Mouse (Mus musculus) gastrocnemius, adult 2 months (tissue): Measurements from ENCODE around the gene Fgfr2. TPM values are rescaled to one million over a fixed set of nuclear protein-coding genes. Genes with fewer than 3 reads are reported as not detected.

Experiments used
- DNase-seq: peaks from one replicate; pipeline ENCODE4 v3.0.0; 2022
- H3K27ac ChIP-seq: fragments of 200-600 bp; 2 replicates; pipeline ENCODE4 v1.8.1; 2022; ENCODE audit warnings: mild to moderate bottlenecking
- H3K4me3 ChIP-seq: fragments of 200-600 bp; 2 replicates; pipeline ENCODE4 v1.8.1; 2022; ENCODE audit warnings: mild to moderate bottlenecking, moderate library complexity
- CTCF ChIP-seq: fragments of 200-600 bp; IDR thresholded peaks from 2 replicates; pipeline ENCODE4 v1.8.1; 2022; ENCODE audit warnings: antibody characterized with exemption, mild to moderate bottlenecking, moderate library complexity
- intact Hi-C: fragments of 180-260 bp; cut with DNase I; formaldehyde crosslinking; loops from one replicate; pipeline ENCODE4 v1.15.1; 2025
- total RNA-seq, 2 experiments: library from RNA; stranded (reverse); gene quantifications; 2 replicates each; pipeline ENCODE4 v1.2.3; 2021

The Fgfr2 gene
- total RNA-seq, 2 experiments from 2014 or later, result 0.15 to 0.33 TPM

DNA sequence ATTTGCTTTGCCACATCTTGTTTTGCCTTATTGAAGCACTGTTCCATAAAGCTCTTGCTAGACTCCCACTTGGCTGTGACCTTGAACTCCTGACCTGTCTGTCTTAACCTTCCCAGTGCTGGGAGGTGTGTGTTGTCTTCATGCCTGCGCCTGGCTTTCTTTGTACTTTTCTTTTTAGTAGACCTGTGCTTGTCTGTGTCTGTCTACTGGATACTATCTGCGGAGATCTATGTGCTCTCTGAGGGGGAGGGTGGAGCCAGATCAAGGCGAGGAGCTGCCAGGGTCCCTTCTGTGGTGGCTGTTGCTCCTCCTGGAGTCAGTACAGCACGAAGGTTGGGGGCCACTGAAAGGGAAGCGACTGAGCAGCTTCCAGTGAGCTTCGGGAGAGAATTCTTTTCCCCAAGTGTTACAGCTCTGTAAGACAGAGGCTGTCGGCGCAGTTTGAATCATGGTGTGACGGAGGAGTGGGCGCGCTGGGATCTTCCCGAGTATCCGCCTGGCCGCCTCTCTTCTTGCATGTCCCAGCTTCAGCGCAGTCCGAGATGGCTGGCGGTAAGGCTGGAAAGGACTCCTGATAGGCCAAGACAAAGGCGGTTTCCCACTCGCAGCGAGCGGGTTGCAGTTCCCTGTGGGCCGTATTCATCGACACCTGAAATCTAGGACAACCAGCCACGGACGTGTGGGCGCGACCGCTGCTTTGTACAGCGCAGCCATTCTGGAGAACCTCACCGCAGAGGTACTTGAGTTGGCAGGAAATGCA lies 2356.6 kb downstream of the Fgfr2 start:
- H3K4me3 ChIP-seq, result no peak overlapping the region

GRCm38 (mm10) chr7:130764160-130764559 lies 2359.0 kb downstream of the Fgfr2 start:
- intact Hi-C loops, result loop anchor here (10.0 kb wide), 1 partner anchor 229 kb away; no protein-coding TSS in a partner anchor
- no peak for TF ChIP-seq CTCF
- no peak for DNase-seq

More for the DNA sequence above, 2356.6 kb downstream of the Fgfr2 start:
- intact Hi-C loops, result loop anchor here (10.0 kb wide), 1 partner anchor 232 kb away; no protein-coding TSS in a partner anchor
- H3K27ac ChIP-seq, result no peak overlapping the region
- no peak for TF ChIP-seq CTCF
- DNase-seq, result no peak

GRCm38 (mm10) chr7:130762071-130762897 lies 2360.9 kb downstream of the Fgfr2 start:
- DNase-seq, result peak; percentile 64
- Histone ChIP-seq H3K27ac (peak overlapping the region; percentile 9; the same call in 1 of the 2 replicates), H3K4me3 (no peak overlapping the region)
- intact Hi-C loops, result loop anchor here (1.0 to 10.0 kb wide), 2 partner anchors 89 to 227 kb away; no protein-coding TSS in a partner anchor
- TF ChIP-seq CTCF, result peak; percentile 79

More at GRCm38 (mm10) chr7:130764160-130764559, 2359.0 kb downstream of the Fgfr2 start:
- H3K4me3 ChIP-seq, result no peak overlapping the region
- no peak overlapping the region for H3K27ac ChIP-seq

DNA sequence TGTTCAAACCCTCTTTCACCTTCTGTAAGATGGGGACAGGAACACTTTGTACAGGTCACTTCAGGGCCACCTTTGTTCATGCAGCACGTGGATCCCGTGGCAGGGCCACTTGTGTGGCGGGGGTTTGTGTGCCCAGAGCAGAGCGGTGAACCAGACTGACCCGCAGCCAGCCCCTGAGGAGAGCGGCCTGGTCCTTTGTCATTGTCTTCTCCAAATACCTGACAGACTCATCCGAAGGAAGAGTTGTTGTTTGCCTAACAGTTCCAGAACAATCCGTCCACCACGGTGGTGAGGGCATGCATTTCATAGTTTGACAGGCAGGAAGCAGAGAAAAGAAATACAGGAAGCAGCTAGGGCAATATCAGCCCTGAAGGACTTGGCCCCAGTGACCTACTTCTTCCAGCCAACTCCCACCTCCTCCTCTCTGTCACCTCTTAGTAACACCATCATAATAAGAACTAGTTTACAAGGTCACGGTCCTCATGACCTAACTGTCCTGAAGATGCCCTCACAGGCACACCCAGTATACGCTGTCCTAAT lies 2365.8 kb downstream of the Fgfr2 start:
- no peak for TF ChIP-seq CTCF
- intact Hi-C loops, result no loop called here
- peak overlapping the region; percentile 69 for H3K27ac ChIP-seq

GRCm38 (mm10) chr7:130756343-130756835 lies 2366.8 kb downstream of the Fgfr2 start:
- peak overlapping the region; percentile 69 for H3K27ac ChIP-seq
- intact Hi-C loops, result no loop called here
- no peak for TF ChIP-seq CTCF

More for the DNA sequence above, 2365.8 kb downstream of the Fgfr2 start:
- H3K4me3 ChIP-seq, result no peak overlapping the region
- DNase-seq, result no peak

DNA sequence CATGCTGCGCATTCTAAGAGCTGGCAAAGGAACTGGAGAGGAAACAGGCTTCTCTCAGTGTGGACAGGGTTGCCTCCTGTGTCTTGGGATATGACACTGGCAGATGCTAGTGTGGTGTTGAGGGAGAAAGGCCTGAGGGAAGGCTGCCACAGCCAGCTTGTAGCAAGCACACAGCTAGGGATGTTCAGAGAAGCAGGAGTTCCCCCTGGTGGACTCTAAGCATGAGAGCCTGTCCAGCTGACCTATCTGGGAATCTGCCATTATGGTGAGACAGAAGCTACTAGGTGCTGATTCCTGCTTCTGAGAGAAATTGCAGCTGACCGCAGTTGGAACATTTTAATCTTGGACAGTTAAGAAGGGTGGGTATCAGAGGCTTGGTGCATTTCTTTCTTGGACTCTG lies 2368.4 kb downstream of the Fgfr2 start:
- no peak overlapping the region for H3K4me3 ChIP-seq
- DNase-seq, result no peak
- TF ChIP-seq CTCF, result peak; percentile 54
- H3K27ac ChIP-seq, result peak overlapping the region; percentile 69; the same call in 1 of the 2 replicates
- intact Hi-C loops, result no loop called here

More at GRCm38 (mm10) chr7:130756343-130756835, 2366.8 kb downstream of the Fgfr2 start:
- H3K4me3 ChIP-seq, result no peak overlapping the region
- DNase-seq, result no peak

- no peak overlapping the region for H3K27ac ChIP-seq
- no peak for TF ChIP-seq CTCF
- intact Hi-C loops, result no loop called here
- H3K4me3 ChIP-seq, result no peak overlapping the region
- no peak for DNase-seq
These were observed 2371.5 kb downstream of the Fgfr2 start for GRCm38 (mm10) chr7:130751678-130752077.

DNA sequence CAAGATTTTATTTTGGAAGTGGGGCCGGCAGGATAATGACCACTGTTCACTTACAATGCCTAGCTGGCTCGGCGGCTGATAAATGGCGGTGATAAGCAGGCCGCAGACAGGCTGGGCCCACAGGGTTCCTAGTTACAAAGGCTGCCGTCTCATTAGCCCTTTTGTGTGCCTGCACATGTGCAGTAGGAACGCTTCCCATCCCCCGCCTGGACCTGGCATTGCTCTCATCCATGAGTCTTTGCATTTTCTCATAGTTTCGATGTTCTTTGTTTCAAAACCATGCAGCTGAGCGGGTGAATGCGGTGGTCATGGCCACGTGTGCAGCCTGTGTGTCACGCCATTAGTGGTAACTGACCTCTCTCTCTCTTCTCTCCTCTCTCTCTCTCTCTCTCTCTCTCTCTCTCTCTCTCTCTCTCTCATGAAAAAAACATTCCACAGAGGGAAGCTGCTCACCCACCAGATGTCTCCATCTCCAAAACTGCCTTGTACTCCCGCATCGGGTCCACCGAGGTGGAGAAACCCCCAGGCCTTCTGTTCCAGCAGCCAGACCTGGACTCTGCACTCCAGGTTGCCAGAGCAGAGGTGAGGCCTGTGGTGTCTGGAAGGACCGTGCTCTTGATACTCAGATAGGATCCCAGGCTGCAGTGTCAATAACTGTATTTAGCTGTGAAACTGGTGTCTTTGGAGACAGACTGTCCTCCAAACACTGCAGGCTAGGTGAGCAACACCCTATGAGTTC lies 2372.2 kb downstream of the Fgfr2 start:
- Histone ChIP-seq H3K27ac (no peak overlapping the region), H3K4me3 (no peak overlapping the region)
- DNase-seq, result no peak
- intact Hi-C loops, result no loop called here
- TF ChIP-seq CTCF, result no peak

DNA sequence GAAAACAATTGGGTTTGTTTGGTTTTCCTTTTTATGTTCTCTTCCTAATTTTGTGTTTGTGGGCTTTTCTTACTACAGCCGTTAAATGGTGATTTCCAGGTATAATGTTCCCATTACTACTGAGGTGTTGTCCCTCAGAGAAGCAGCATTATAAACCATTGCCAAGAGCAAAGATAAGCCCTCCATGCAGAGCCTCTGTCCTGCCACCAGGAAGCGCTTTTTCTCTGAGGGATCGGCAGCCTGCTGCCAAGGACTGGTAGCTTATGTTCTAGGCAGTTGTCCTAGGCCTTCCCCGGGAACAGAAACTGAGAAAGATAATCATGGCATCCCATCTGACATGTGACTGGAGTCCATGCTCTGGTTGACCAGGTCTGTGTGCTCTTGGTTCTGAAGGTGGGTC lies 2374.0 kb downstream of the Fgfr2 start:
- Histone ChIP-seq H3K4me3 (no peak overlapping the region), H3K27ac (peak overlapping the region; percentile 28; the same call in 1 of the 2 replicates)
- DNase-seq, result no peak
- TF ChIP-seq CTCF, result no peak
- intact Hi-C loops, result no loop called here

- no peak for DNase-seq
- H3K4me3 ChIP-seq, result no peak overlapping the region
- no peak for TF ChIP-seq CTCF
- intact Hi-C loops, result no loop called here
- peak overlapping the region; percentile 20; the same call in 1 of the 2 replicates for H3K27ac ChIP-seq
These were observed 2379.7 kb downstream of the Fgfr2 start for GRCm38 (mm10) chr7:130743239-130744025.

- Histone ChIP-seq H3K27ac (no peak overlapping the region), H3K4me3 (no peak overlapping the region)
- TF ChIP-seq CTCF, result peak; percentile 40; the same call in 1 of the 2 replicates
- intact Hi-C loops, result no loop called here
- DNase-seq, result no peak
These were observed 2382.1 kb downstream of the Fgfr2 start for GRCm38 (mm10) chr7:130741099-130741498.
